In genomic region chr2:179661998-179662714, GRCm38 (mm10) we compare ENCODE assay signal across 8 mouse cellular contexts.
DNase-seq lines count a peak whose midpoint lies in the region; ATAC-seq lines count a peak whose summit lies in the region.

No protein-coding gene starts in this region.

- no peak overlapping the region for H3K4me3 ChIP-seq in hindbrain, embryonic 15.5 days
- peak overlapping the region; percentile 1; the same call in 1 of the 2 replicates for H3K4me3 ChIP-seq in limb, embryonic 15.5 days

- peaks cover 19% of the 10 kb centered on the region; the same call in 1 of the 2 replicates for H3K27me3 ChIP-seq in hindbrain, embryonic 15.5 days
- peaks cover 33% of the 10 kb centered on the region for H3K27me3 ChIP-seq in limb, embryonic 15.5 days

- DNase-seq in A20 (ENCODE audit: low read depth, low spot score), result peak; percentile 11
- no peak for DNase-seq in thymus, postnatal 4 days
- DNase-seq in thymus, postnatal 25 days, result no peak
- no peak for DNase-seq in cerebellum, adult 11 months
- no peak for DNase-seq in lung, adult 18-20 months

- no peak overlapping the region for H3K27ac ChIP-seq in hindbrain, embryonic 15.5 days (replicated peaks)
- H3K27ac ChIP-seq in limb, embryonic 15.5 days, result no peak overlapping the region

- ATAC-seq in common myeloid progenitor, adult 5-6 weeks (replicated peaks; ENCODE audit: low read depth, poor library complexity, severe bottlenecking), result peak; percentile 82
- ATAC-seq in hindbrain, embryonic 15.5 days (ENCODE audit: low FRiP score, low read depth), result no peak
- ATAC-seq in limb, embryonic 15.5 days (ENCODE audit: insufficient number of reproducible peaks, low FRiP score, low TSS enrichment, low read depth), result no peak

- no peak overlapping the region for H3K9ac ChIP-seq in hindbrain, embryonic 15.5 days
- H3K9ac ChIP-seq in limb, embryonic 15.5 days, result no peak overlapping the region

- H3K36me3 ChIP-seq in hindbrain, embryonic 15.5 days, result no peaks in the 10 kb centered on the region
- no peaks in the 10 kb centered on the region for H3K36me3 ChIP-seq in limb, embryonic 15.5 days

- H3K9me3 ChIP-seq in hindbrain, embryonic 15.5 days, result no peaks in the 10 kb centered on the region
- H3K9me3 ChIP-seq in limb, embryonic 15.5 days, result no peaks in the 10 kb centered on the region

- peaks cover 25% of the 10 kb centered on the region for H3K4me1 ChIP-seq in hindbrain, embryonic 15.5 days (replicated peaks)
- H3K4me1 ChIP-seq in limb, embryonic 15.5 days, result no peaks in the 10 kb centered on the region

- 5% methylated on average over 20 of the region's 20 CpGs for WGBS in hindbrain, embryonic 15.5 days
- WGBS in limb, embryonic 15.5 days, result 3% methylated on average over 20 of the region's 20 CpGs

- peak overlapping the region; percentile 20; the same call in 1 of the 2 replicates for H3K4me2 ChIP-seq in hindbrain, embryonic 15.5 days
- H3K4me2 ChIP-seq in limb, embryonic 15.5 days, result no peak overlapping the region
